Mouse (Mus musculus): ENCODE results near the gene Gpr21. TPM values are rescaled to one million over a fixed set of nuclear protein-coding genes. Genes with fewer than 3 reads are reported as not detected.

Gene Gpr21
- polyA plus RNA-seq, 1 experiment from 2014 or later = 8.7 TPM

DNA sequence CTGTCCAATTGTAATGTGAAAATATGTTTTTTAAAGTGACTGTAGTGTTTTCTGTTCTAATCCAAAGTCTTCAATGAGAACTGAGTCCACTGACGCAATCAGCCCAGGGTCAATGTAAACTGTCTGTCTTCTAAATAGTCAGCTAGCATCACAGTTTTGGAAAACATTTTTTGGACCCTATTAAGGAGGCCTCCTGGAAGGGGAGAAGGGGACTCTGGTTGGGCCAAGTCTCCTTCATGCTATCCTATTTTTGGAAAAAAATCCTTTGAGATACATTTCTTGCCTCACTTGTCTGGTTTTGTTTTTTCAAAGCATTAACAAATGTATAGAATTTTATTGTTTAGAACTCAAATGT, 3.1 kb downstream of the Gpr21 start:
- H3K4me2 ChIP-seq = peak overlapping the region; percentile 57; the same call in 1 of the 2 replicates

DNA sequence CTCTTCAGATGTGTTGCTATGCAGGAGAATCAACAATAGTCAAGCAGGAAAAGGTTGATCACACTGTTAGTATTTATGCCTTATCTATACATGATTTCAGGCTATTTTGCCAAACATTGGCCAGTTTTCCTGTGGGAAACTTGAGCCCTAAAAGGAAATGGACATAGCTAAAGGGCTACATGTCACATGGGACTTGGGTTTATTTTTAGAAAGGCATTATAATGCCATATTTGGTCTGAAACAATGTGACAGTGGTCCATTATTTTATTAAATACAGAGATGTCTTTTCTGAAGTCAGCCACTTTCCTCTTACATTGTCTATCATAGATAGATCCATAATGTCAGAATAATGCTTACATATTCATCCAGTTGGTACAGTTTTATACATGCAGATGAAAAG, 11.5 kb downstream of the Gpr21 start:
- ATAC-seq = no peak
- Histone ChIP-seq H3K36me3 (ENCODE audit: poor library complexity, severe bottlenecking) (0 out of 2 replicates have a peak, but pooled peaks cover 3% of the 10 kb centered on the region), H3K9ac (no peak overlapping the region)

More for the DNA sequence above, 3.1 kb downstream of the Gpr21 start:
- peaks cover 22% of the 10 kb centered on the region; the same call in 1 of the 2 replicates for H3K36me3 ChIP-seq (ENCODE audit: poor library complexity, severe bottlenecking)
- no peak overlapping the region for H3K9ac ChIP-seq
- H3K4me1 ChIP-seq = peaks cover 33% of the 10 kb centered on the region
- 89% methylated on average over 1 of the region's 1 CpGs for WGBS
- H3K4me3 ChIP-seq = no peak overlapping the region
- no peak for ATAC-seq
- no peaks in the 10 kb centered on the region for H3K27me3 ChIP-seq
- H3K9me3 ChIP-seq (replicated peaks) = no peaks in the 10 kb centered on the region
- H3K27ac ChIP-seq = no peak overlapping the region

DNA sequence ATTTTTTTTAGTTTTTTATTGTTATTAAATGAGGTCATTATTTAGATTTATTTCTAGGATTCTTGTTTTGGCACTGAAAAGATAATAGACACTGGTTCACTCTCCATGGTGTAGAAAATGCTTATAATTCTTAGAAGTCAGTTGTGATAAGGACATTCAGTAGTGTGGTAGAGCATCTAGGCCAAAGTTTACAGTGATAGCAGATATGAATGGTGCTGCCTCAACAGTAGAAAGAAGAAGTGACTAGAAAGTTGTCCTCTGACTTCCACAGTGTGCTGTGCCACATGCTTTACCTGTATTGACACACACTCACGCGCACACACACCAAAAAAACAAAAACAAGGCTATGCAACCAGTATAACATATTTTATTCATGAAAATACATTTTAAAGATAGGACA, 13.3 kb downstream of the Gpr21 start:
- no peak overlapping the region for H3K4me3 ChIP-seq
- H3K4me2 ChIP-seq = no peak overlapping the region
- H3K27me3 ChIP-seq = no peaks in the 10 kb centered on the region
- ATAC-seq = no peak
- peak overlapping the region; percentile 31; the same call in 1 of the 2 replicates for H3K27ac ChIP-seq
- H3K4me1 ChIP-seq = no peaks in the 10 kb centered on the region
- 94% methylated on average over 2 of the region's 2 CpGs for WGBS
- H3K9ac ChIP-seq = no peak overlapping the region
- peaks cover 8% of the 10 kb centered on the region for H3K36me3 ChIP-seq (ENCODE audit: poor library complexity, severe bottlenecking)
- no peaks in the 10 kb centered on the region for H3K9me3 ChIP-seq (replicated peaks)

More for the DNA sequence above, 11.5 kb downstream of the Gpr21 start:
- no peaks in the 10 kb centered on the region for H3K9me3 ChIP-seq (replicated peaks)
- H3K27me3 ChIP-seq = no peaks in the 10 kb centered on the region
- no peak overlapping the region for H3K4me2 ChIP-seq
- H3K4me3 ChIP-seq = no peak overlapping the region
- no peak overlapping the region for H3K27ac ChIP-seq
- H3K4me1 ChIP-seq = no peaks in the 10 kb centered on the region

DNA sequence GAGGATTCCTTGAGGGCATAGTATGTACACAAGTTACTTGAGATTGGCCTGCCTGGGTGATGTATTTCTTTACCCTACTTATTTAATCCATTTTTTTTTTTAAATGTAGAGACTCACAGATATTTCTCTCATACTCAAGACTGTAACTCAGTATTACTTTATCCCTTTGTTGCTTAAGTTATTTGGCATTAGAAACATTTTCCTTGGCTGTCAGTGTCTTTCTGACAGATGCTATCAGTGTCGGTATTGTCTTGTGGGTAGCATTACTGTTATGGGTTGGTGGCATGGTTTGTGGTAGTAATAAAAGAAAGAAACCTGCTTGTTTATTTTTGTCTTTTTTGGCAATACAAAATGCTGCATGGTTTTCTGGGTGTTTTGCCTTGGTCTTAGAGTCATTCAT, 14.6 kb downstream of the Gpr21 start:
- no peak overlapping the region for H3K4me2 ChIP-seq
- no peak overlapping the region for H3K9ac ChIP-seq
- no peaks in the 10 kb centered on the region for H3K4me1 ChIP-seq
- H3K36me3 ChIP-seq (ENCODE audit: poor library complexity, severe bottlenecking) = peaks cover 20% of the 10 kb centered on the region
- no peaks in the 10 kb centered on the region for H3K27me3 ChIP-seq
- ATAC-seq = no peak
- WGBS = 93% methylated on average over 1 of the region's 1 CpGs
- H3K27ac ChIP-seq = no peak overlapping the region
- no peaks in the 10 kb centered on the region for H3K9me3 ChIP-seq (replicated peaks)
- H3K4me3 ChIP-seq = no peak overlapping the region

DNA sequence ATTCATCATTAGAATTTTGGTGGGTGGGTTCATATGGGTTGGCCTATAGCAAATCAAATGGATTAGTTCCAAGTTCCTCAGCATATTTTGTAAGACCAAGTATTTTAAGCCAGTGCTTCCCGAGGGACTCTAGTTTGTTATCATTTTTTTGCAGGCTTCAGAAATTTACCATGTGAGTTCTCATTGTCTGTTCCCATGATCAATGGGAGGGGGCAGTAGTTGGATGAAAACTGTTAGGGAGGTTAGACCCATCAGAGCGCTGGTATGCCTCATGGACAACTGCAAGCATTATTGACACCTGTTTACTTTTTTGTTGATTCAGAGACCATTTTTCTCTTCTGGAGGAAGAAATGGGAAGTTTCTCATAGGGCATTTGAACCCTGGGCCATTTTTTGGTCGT, 15.5 kb downstream of the Gpr21 start:
- Histone ChIP-seq H3K9ac (no peak overlapping the region), H3K4me3 (no peak overlapping the region), H3K4me1 (no peaks in the 10 kb centered on the region), H3K27me3 (no peaks in the 10 kb centered on the region), H3K36me3 (ENCODE audit: poor library complexity, severe bottlenecking) (peaks cover 26% of the 10 kb centered on the region), H3K9me3 (replicated peaks) (no peaks in the 10 kb centered on the region), H3K27ac (no peak overlapping the region), H3K4me2 (no peak overlapping the region)
- no peak for ATAC-seq
- 90% methylated on average over 3 of the region's 3 CpGs for WGBS

DNA sequence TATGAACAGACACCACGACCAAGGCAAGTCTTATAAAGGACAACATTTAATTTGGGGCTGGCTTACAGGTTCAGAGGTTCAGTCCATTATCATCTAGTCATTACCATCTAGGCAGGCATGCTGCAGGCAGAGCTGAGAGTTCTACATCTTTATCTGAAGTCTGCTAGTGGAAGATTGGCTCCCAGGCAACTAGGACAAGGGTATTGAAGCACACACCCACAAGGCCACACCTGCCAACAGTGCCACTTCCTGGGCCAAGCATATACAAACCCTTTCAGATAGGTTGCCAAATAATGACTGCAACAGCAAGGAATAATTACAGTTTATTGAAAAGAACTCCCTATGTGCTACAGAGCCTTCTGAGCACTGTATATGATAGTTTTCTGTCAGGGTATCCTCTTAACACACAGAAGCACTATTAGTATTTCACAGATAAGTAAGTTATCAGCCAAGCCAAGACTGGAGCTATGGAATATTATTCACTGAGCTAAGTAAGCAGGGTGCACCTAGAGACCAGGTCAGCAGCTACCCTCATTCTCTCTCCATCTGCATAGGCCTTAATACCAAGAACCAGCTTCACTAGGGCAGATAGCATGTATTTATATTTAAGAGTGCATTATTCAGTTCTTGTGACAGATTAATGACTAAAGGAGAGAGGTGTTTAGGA, 33.3 kb downstream of the Gpr21 start:
- peaks cover 75% of the 10 kb centered on the region for H3K36me3 ChIP-seq (ENCODE audit: poor library complexity, severe bottlenecking)
- no peaks in the 10 kb centered on the region for H3K27me3 ChIP-seq
- H3K9me3 ChIP-seq (replicated peaks) = no peaks in the 10 kb centered on the region

DNA sequence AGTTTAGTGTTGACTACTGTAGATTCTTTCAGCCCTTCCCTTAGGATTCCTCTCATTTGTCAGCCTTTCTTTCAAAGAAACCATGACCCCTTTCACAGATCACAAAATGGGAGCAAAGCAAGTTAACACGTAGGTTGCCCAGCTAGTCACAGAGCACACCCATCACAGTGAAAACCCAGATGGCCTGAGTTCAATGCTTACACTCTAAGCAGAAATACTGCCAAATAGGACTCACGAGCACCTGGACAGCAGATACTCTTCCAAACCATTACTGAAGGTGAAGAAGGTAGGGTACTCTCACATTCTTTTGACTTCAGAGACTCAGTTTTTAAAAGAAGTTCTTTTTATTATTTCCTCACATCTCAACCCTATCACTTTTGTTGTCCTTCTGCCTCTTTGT, 40.2 kb downstream of the Gpr21 start:
- Histone ChIP-seq H3K9ac (no peak overlapping the region), H3K4me1 (no peaks in the 10 kb centered on the region), H3K9me3 (replicated peaks) (no peaks in the 10 kb centered on the region), H3K4me3 (no peak overlapping the region), H3K4me2 (no peak overlapping the region), H3K27me3 (no peaks in the 10 kb centered on the region), H3K36me3 (ENCODE audit: poor library complexity, severe bottlenecking) (peaks cover 91% of the 10 kb centered on the region), H3K27ac (no peak overlapping the region)
- ATAC-seq = no peak
- WGBS = 87% methylated on average over 2 of the region's 2 CpGs

More for the DNA sequence above, 33.3 kb downstream of the Gpr21 start:
- Histone ChIP-seq H3K4me2 (no peak overlapping the region), H3K9ac (no peak overlapping the region), H3K4me1 (no peaks in the 10 kb centered on the region), H3K4me3 (no peak overlapping the region), H3K27ac (no peak overlapping the region)
- WGBS = 71% methylated on average over 1 of the region's 1 CpGs
- ATAC-seq = no peak

DNA sequence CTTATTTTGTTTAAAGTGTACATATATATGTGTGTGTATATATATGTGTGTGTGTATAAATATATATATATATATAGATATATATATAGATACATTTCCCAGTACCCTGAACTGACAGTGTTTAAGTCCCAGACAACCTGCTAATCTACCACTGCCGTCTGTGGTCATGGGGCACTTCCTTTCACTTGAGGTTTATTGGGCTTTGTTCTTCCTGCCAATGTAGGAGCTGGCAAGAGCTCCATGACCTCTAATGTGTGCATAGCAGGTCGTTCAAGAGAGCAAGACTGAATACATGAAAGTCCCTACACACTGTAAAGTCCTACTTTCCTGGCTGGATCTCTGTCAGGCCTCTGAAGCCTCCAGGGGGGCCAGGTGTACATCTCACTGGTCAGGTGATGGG, 49.4 kb downstream of the Gpr21 start:
- no peaks in the 10 kb centered on the region for H3K27me3 ChIP-seq
- no peaks in the 10 kb centered on the region for H3K9me3 ChIP-seq (replicated peaks)
- no peak overlapping the region for H3K4me3 ChIP-seq
- H3K27ac ChIP-seq = no peak overlapping the region
- 74% methylated on average over 2 of the region's 2 CpGs for WGBS
- H3K9ac ChIP-seq = no peak overlapping the region
- H3K4me1 ChIP-seq = no peaks in the 10 kb centered on the region
- H3K36me3 ChIP-seq (ENCODE audit: poor library complexity, severe bottlenecking) = peaks cover 93% of the 10 kb centered on the region
- no peak for ATAC-seq
- no peak overlapping the region for H3K4me2 ChIP-seq

DNA sequence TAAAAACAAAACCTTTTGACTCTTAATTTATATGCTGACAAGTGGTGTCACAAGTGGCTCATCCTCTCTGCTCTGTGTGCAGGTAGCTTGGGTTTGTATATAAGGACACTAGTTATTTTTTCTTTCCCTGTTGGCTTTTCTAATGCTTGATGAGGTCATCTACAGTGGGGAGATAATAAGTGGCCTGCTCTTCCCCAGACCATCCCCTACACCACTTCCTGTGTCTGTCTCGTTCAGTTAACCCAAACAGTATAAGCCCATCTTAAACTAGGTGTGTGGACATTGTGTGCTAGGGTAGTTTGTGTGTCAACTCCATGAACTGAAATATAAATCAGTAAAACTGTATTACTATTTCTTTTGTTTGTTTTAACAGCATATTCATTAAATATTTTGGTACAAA, 49.9 kb downstream of the Gpr21 start:
- H3K27ac ChIP-seq = no peak overlapping the region
- H3K9ac ChIP-seq = no peak overlapping the region
- no peaks in the 10 kb centered on the region for H3K9me3 ChIP-seq (replicated peaks)
- 82% methylated on average over 1 of the region's 1 CpGs for WGBS
- H3K4me3 ChIP-seq = no peak overlapping the region
- no peak overlapping the region for H3K4me2 ChIP-seq
- H3K36me3 ChIP-seq (ENCODE audit: poor library complexity, severe bottlenecking) = peaks cover 91% of the 10 kb centered on the region
- no peaks in the 10 kb centered on the region for H3K27me3 ChIP-seq
- H3K4me1 ChIP-seq = no peaks in the 10 kb centered on the region
- no peak for ATAC-seq

DNA sequence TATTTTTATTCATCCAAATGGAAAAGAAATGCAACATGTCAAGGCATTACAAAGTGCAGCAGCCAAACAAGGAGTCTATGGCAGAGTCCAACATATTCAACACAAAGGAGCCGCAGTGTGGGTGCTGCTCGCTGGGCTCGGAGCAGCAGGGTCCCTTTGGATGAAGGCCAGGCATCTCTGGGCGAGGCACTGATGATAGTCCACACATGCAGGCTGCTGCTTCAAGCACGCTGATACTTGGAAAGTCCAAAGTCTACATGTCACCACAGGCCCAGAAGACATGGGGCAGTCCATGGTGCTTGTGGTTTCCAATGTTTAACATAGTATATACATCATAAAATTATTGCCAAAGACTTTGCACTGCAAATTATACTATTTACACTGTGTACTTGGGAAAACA, 53.8 kb downstream of the Gpr21 start:
- Histone ChIP-seq H3K36me3 (ENCODE audit: poor library complexity, severe bottlenecking) (peaks cover 77% of the 10 kb centered on the region), H3K4me3 (no peak overlapping the region), H3K27ac (no peak overlapping the region; the same call in 1 of the 2 replicates), H3K27me3 (no peaks in the 10 kb centered on the region), H3K4me2 (no peak overlapping the region), H3K4me1 (no peaks in the 10 kb centered on the region), H3K9ac (no peak overlapping the region), H3K9me3 (replicated peaks) (no peaks in the 10 kb centered on the region)
- ATAC-seq = 0 out of 2 replicates have a peak, but pooled peaks have one; percentile 25
- 74% methylated on average over 5 of the region's 5 CpGs for WGBS

Other genes with a start within 250 kb of the Gpr21 start
- not detected in 2 replicates for gene Olfr368, start 189.8 kb upstream of the Gpr21 start, polyA plus RNA-seq (2015; fragmentation: Nextera tagmentation; extraction: Ambion mirVana)
- 74.2 and 77.9 TPM in 2 replicates for gene Pdcl, start 157.0 kb upstream of the Gpr21 start, polyA plus RNA-seq (2015; fragmentation: Nextera tagmentation; extraction: Ambion mirVana)
- gene Rc3h2, start 93.4 kb upstream of the Gpr21 start, polyA plus RNA-seq (2015; fragmentation: Nextera tagmentation; extraction: Ambion mirVana) = 25.5 and 25.6 TPM in 2 replicates
- 8.9 and 9.3 TPM in 2 replicates for gene Zbtb26, start 73.2 kb upstream of the Gpr21 start, polyA plus RNA-seq (2015; fragmentation: Nextera tagmentation; extraction: Ambion mirVana)
- 12.7 and 16.0 TPM in 2 replicates for gene Zbtb6, start 73.2 kb upstream of the Gpr21 start, polyA plus RNA-seq (2015; fragmentation: Nextera tagmentation; extraction: Ambion mirVana)
- 61.9 and 63.8 TPM in 2 replicates for gene Rabgap1, start 73.1 kb upstream of the Gpr21 start, polyA plus RNA-seq (2015; fragmentation: Nextera tagmentation; extraction: Ambion mirVana)
- 101 and 105 TPM in 2 replicates for gene Strbp, start 187.5 kb downstream of the Gpr21 start, polyA plus RNA-seq (2015; fragmentation: Nextera tagmentation; extraction: Ambion mirVana)